Mouse (Mus musculus) small intestine, adult 2 months (tissue): ENCODE results near the gene Asap3.

Experiments used
- CTCF ChIP-seq: fragments of 200-500 bp; IDR thresholded peaks from 2 replicates; pipeline ENCODE4 v1.5.1; 2012; ENCODE audit warnings: low read depth, mild to moderate bottlenecking, control low read depth, inconsistent platforms, low read length, moderate library complexity, mixed read lengths; ENCODE audit not compliant: insufficient replicate concordance, insufficient read length; ENCODE audit errors: extremely low read depth
- POLR2A ChIP-seq: fragments of 200-500 bp; IDR thresholded peaks from 2 replicates; pipeline ENCODE4 v1.6.1; 2012; ENCODE audit warnings: low read depth, mild to moderate bottlenecking, control low read depth, inconsistent platforms, low read length, moderate library complexity

- TF ChIP-seq CTCF, result no peak
- no peak for TF ChIP-seq POLR2A
These were observed 27.7 kb upstream of the Asap3 start for GRCm38 (mm10) chr4:136178475-136178921.
